In genomic region chr3:118557605-118558004, GRCm38 (mm10) we compare ENCODE assay signal across 27 mouse cellular contexts. TPM values are rescaled to one million over a fixed set of nuclear protein-coding genes. Genes with fewer than 3 reads are reported as not detected.
DNase-seq lines count a peak whose midpoint lies in the region; ATAC-seq and TF ChIP-seq lines count a peak whose summit lies in the region.
"Had no signal": no experiment of that assay in that cellular context is flagged by ENCODE, and none has a peak within 500 bp of the region (broad histone marks: within the 10 kb centered on the region; RNA-seq: fewer than 3 reads in every experiment).

No protein-coding gene starts in this region.

- DNase-seq in adrenal gland, postnatal 14 days = peak; percentile 22
- DNase-seq in adrenal gland, postnatal 4 days (ENCODE audit: low spot score in 2 of 2) = no peak
- DNase-seq in lung, postnatal 0 days (ENCODE audit: low spot score) = peak; percentile 25
- DNase-seq in lung, postnatal 25 days (ENCODE audit: low spot score) = no peak
- peak; percentile 9 for DNase-seq in adrenal gland, postnatal 25 days
- DNase-seq in lung, postnatal 14 days = peak; percentile 6
- DNase-seq: cerebellum, adult 8-10 months; cerebellum, postnatal 25 days; kidney, postnatal 14 days; layer of hippocampus, adult 9-11 months; right cerebral cortex, postnatal 25 days had no signal

- H3K36me3 ChIP-seq in lung, postnatal 0 days (ENCODE audit: insufficient read depth, low read length) = no peaks in the 10 kb centered on the region
- H3K36me3 ChIP-seq: embryonic facial prominence, embryonic 10.5 days; embryonic facial prominence, embryonic 15.5 days; heart, embryonic 10.5 days; heart, embryonic 15.5 days; hindbrain, embryonic 13.5 days; limb, embryonic 10.5 days; limb, embryonic 15.5 days; midbrain, embryonic 13.5 days; stomach, embryonic 15.5 days had no signal

- no peaks in the 10 kb centered on the region for H3K4me1 ChIP-seq in lung, postnatal 0 days (ENCODE audit: insufficient read depth, low read depth, low read length)
- H3K4me1 ChIP-seq: embryonic facial prominence, embryonic 15.5 days; forebrain, embryonic 13.5 days; heart, embryonic 15.5 days; limb, embryonic 15.5 days; stomach, embryonic 15.5 days had no signal

- TF ChIP-seq EP300 in lung, postnatal 0 days (IDR thresholded peaks at IDR 0.05) = no peak

- no peak overlapping the region for H3K4me3 ChIP-seq in lung, postnatal 0 days (ENCODE audit: low read depth, low read length)
- H3K4me3 ChIP-seq: embryonic facial prominence, embryonic 10.5 days; embryonic facial prominence, embryonic 15.5 days; forebrain, embryonic 13.5 days; heart, embryonic 10.5 days; heart, embryonic 15.5 days; hindbrain, embryonic 13.5 days; limb, embryonic 10.5 days; limb, embryonic 15.5 days; megakaryocyte, embryonic 14.5 days; midbrain, embryonic 13.5 days; stomach, embryonic 15.5 days had no signal

- H3K27me3 ChIP-seq in lung, postnatal 0 days (replicated peaks; ENCODE audit: insufficient read depth, low read length) = no peaks in the 10 kb centered on the region
- H3K27me3 ChIP-seq: embryonic facial prominence, embryonic 15.5 days; forebrain, embryonic 13.5 days; heart, embryonic 15.5 days; hindbrain, embryonic 13.5 days; limb, embryonic 15.5 days; midbrain, embryonic 13.5 days; stomach, embryonic 15.5 days had no signal

- WGBS in lung, postnatal 0 days = 47% methylated on average over 1 of the region's 1 CpGs

- no peak overlapping the region for H3K4me2 ChIP-seq in lung, postnatal 0 days (replicated peaks; ENCODE audit: low read depth, low read length)
- H3K4me2 ChIP-seq: embryonic facial prominence, embryonic 15.5 days; forebrain, embryonic 13.5 days; heart, embryonic 15.5 days; hindbrain, embryonic 13.5 days; limb, embryonic 15.5 days; midbrain, embryonic 13.5 days; stomach, embryonic 15.5 days had no signal

- ATAC-seq in lung, postnatal 0 days = no peak
- ATAC-seq in frontal cortex, adult (ENCODE audit: low TSS enrichment) = no peak
- ATAC-seq: forebrain, embryonic 13.5 days; intestine, embryonic 16.5 days; midbrain, embryonic 13.5 days had no signal

- no peaks in the 10 kb centered on the region for H3K9me3 ChIP-seq in lung, postnatal 0 days (ENCODE audit: low read length)
- H3K9me3 ChIP-seq: embryonic facial prominence, embryonic 10.5 days; embryonic facial prominence, embryonic 15.5 days; forebrain, embryonic 13.5 days; heart, embryonic 10.5 days; heart, embryonic 15.5 days; hindbrain, embryonic 13.5 days; limb, embryonic 10.5 days; limb, embryonic 15.5 days; midbrain, embryonic 13.5 days; stomach, embryonic 15.5 days had no signal

- no peak for TF ChIP-seq CTCF in lung, postnatal 0 days (IDR thresholded peaks at IDR 0.05)

- H3K9ac ChIP-seq in lung, postnatal 0 days (replicated peaks; ENCODE audit: low read depth) = no peak overlapping the region
- H3K9ac ChIP-seq: embryonic facial prominence, embryonic 15.5 days; forebrain, embryonic 13.5 days; heart, embryonic 15.5 days; hindbrain, embryonic 13.5 days; limb, embryonic 15.5 days; midbrain, embryonic 13.5 days; stomach, embryonic 15.5 days had no signal

- H3K27ac ChIP-seq in lung, postnatal 0 days (ENCODE audit: low read length) = no peak overlapping the region
- H3K27ac ChIP-seq: embryonic facial prominence, embryonic 10.5 days; embryonic facial prominence, embryonic 15.5 days; forebrain, embryonic 13.5 days; heart, embryonic 10.5 days; heart, embryonic 15.5 days; hindbrain, embryonic 13.5 days; limb, embryonic 10.5 days; limb, embryonic 15.5 days; midbrain, embryonic 13.5 days; stomach, embryonic 15.5 days had no signal

RNA-seq across cellular contexts. Expression of gene Dpyd, which starts 4.3 kb away (rescaled TPM):
- total RNA-seq in adrenal gland, postnatal 14 days (2021) = 29.0 and 44.6 TPM in 2 replicates
- total RNA-seq in adrenal gland, postnatal 4 days (2021) = 10 to 100 TPM; 19.9 to 26.1 TPM
- 10.0 and 11.3 TPM in 2 replicates for polyA plus RNA-seq in lung, postnatal 0 days (2015; fragmentation: Nextera tagmentation; extraction: Ambion mirVana)
- 20.0 and 28.1 TPM in 2 replicates for total RNA-seq in adrenal gland, postnatal 25 days (2021)
- total RNA-seq: granulocyte monocyte progenitor cell, adult 5-6 weeks; MEL; monocyte, adult 5-6 weeks had no signal

Comparison
In these comparisons a context has a peak if more than half of its experiments do, and no peak if none do; other contexts are left out.
1. DNase-seq: peak in adrenal gland, postnatal 14 days (single experiment), lung, postnatal 0 days (single experiment), adrenal gland, postnatal 25 days (single experiment) and lung, postnatal 14 days (single experiment); none in adrenal gland, postnatal 4 days (0 of 2) and lung, postnatal 25 days (single experiment).